Mouse (Mus musculus) cerebellum, adult 18-20 months (tissue): ENCODE results near the gene Rgs10.
A peak's percentile ranks its signal among the peaks of the same experiment; 100 is the strongest.
"Not testable (repeated sequence)": the region's sequence is repeated elsewhere in the genome, so short reads cannot be mapped to it uniquely, and the experiment has no call there.

ENCODE experiments used
- DNase-seq, 2 experiments: peaks; one replicate each; pipeline ENCODE4 v3.0.0; 2021

Rgs10 gene

DNA sequence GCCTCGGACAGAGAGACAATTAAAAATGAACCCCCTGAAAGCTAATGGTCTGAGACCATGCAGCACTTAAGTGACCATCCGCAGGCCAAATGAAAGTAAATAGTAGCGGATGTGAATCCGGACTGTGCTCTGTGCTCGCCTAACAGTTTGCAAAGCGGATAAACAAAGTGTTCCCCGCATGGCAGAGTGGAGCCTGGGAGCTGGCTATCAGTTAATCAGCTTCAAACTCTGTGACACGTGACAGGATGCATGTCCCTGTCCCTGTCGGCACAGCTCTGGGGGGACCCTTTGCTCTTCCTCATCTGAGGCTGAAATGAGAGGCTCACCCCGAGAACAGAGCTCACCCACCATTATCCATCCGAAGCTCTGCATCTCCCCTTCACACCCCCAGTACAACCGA lies 49.2 kb downstream of the Rgs10 start:
- DNase-seq: no peak

DNA sequence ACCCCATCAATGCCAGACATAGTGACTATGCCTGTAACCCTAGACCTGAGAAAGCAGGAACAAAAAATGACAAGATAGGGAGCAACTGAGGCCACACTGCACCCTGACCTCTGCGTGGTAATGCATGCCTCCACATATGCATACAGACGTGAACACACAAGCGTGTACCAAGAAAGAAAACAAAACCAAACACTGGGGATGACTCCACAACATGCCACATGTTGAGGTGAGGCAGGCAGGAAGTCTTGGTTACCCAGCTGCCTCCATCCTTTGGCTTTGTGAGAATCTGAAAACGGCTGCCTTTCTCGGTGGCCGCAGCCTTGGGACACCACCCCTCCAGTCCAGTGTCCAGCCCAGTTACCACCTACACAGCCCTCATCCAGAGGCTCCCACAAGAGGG lies 49.7 kb downstream of the Rgs10 start:
- no peak for DNase-seq

DNA sequence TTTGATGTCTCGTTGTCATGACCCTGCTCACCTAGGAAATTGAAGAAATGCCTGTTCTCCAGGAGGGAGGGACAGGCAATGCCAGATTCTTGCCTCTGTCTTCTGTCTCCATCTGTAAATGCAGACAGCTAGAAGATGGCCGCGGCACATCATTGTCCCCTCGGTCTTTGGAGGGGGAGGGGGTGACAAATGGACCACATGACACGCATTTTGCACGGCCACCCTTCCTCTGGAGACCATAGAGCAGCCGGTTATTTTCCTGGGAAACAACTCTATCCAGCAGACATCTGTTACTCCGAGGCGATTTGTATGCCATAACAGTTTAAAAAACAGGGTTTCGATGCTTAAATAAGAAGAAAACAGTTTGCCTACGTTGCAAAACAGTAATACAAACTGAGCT lies 51.9 kb downstream of the Rgs10 start:
- DNase-seq: no peak

DNA sequence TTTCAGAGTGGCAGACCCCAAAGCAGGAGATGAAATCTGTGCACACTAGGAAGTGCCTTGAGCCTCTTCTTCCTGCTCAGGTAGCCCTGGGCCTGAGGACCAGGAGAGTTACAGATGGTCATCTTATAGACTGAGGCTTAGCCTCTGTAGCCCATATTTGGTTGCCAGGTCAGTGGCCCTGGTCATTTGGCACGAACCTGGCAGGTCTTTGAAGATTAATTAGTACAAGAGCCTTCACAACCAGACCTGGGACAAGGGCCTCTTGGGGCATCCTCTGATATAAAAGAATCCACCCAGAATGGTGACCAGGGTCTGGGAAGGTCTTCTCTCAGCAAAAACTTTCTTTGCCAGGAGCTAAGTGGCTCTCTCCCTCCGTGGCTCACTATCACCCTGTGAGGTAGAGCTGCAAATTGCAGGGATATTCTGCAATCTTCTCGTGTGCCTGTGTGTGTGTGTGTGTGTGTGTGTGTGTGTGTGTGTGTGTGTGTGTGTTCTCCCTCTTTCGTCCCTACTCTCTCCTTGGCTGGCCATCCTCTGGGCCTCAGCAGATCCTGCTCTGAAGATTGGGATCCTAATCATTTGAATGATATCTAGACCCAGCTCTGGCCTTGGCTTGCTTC lies 53.4 kb downstream of the Rgs10 start:
- DNase-seq: no peak

DNA sequence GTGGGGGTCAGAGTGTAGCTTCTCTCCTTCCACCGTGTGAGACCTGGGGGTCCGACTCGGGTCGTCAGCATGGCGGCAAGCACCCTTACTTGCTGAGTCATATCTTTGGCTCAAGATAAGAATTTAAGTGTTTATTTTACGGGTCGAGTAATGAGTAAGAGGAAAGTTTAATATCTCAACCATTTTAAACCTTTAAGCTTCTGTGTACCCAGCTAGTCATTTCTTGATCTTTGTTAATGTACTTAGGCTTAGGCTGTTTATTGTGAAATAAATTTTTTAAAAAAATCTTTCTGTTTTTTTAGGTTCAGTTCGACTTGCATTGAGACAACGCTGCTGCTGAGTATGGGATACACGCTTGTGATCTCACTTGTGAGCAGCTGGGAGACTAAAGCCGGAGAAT lies 54.0 kb downstream of the Rgs10 start:
- no peak for DNase-seq

DNA sequence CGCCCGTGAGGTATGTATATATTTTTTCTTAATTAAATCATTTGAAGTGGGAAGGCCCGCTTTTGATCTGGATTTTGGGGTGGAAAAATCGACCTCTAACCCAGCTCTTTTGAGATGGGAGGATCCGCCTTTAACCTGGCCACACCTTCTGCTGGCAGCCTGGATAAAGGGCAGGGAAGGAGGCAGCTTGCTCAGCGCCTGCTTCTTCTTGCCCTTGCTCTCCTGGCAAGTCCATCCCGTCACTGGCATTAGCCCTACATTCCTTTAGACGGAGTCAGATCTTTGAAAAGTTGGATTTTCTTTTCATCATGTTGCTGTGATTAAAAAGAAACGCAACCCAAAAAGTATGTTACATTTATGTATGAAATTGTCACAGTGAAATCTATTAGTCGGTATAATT lies 54.8 kb downstream of the Rgs10 start:
- no peak for DNase-seq

DNA sequence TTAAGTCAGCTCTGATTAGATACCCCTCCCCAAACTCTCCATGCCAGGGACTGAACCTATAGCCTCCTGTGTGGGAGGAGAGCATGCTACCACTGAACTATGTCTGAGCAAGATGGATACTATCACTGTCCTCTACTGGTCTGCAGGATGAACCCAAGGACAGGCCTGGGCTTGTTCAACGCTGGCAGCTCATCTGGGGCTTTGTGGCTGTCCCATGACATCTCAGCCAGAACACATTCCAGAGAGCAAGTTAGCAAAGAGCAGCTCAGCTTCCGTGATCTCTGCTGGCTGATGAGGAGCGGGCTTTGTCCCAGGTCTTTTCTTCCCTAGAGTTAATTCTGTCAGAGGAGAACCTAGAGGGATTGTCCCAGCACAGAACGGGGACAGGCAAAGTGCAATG lies 55.6 kb downstream of the Rgs10 start:
- DNase-seq: no peak

DNA sequence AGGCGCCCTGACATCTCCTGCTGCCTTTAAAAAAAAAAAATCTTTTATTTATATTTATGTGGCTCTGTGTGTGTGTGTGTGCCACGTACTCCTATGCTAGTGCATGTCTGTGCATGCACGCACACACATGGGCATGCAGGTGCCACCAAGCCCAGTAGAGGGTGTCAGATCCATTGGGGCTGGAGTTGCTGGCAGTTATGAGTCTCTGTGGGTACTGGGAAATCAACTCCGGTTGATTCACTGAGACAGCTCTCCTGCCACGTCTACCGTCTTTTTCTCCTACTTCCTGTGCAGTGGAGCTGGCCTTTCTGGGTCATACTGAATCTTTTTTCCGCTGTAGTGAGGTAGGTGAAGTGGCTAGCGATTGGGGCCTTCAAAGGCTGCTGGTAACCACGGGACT lies 58.8 kb downstream of the Rgs10 start:
- no peak for DNase-seq

DNA sequence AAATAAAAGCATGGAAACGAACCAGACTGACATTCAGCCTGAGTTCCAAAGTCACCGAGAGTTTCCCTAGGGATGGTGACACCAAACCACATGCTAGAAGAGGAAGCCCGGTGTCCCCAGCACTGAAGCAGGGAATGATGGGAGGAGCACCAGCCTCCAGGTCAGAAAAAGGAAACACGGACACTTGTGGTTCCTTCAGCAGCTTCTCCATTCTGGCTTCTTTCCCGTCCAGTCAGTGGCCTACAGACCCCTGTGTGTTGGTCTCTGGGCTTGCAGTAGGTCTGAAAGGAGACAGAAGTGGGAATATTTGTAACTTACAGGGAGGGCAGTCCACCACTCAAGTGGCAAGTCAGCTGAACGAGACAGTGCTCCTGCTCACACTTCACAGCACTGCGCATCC lies 59.4 kb downstream of the Rgs10 start:
- DNase-seq: no peak

DNA sequence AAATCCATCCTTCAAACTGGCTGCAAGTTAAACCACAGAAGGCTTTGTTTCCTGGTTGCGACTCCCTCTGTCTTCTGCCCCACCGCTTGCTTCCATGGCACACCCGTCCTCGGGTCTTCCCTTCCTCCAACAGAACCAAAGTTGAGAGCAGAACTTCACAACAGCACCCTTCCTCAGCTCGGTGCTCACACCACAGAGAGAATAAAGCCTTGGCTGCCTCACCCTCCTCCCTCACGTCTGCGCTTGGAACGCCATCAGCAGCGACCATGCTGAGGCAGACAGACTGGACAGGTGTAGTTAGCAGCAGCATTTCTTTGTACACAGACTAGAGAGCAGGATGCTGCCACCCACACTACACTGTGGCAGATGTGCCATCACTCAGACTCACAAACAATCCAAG lies 59.8 kb downstream of the Rgs10 start:
- no peak for DNase-seq

DNA sequence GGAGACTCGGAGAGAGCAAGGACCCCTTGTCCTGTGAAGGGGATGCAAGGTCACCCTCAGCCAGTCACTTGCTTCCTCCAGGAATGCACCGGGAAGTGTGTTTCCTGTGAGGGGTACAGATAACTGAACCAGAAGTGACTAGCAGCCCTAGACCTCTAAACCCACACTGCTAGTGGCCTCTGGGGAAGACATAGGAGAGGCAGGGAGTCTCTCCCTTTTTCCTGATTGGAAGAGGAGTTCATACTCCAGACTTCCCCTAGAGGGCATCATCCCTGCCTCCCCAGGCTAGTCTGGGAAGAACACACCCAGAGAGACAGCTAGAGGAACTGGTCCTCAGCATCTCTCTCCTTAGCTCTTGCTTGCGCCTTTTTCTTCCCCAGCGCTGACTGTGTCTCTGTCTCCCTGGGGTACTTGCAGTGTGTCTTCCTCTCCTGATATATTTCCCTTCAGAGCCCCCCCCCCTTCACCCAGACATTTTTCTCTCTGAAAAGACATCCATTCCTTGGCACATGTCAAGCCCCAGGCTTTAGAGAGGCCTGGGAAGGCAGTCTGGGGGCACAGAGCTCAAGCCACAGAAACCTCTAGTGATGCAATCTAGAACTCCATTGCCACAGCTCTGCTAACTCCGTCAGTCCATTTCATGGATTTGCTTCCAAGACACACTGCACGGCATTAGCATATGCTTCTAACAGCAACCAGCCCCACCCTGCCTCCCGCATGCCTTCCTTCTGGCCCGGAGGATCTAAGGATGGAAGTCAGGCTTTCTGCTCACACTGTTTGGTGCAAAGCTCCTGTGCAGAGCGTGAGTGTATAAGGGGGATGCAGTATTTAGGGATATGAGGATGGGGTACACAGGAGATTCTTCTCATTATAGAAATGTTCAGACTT lies 61.4 kb downstream of the Rgs10 start:
- DNase-seq: peak; percentile 23 to 31

DNA sequence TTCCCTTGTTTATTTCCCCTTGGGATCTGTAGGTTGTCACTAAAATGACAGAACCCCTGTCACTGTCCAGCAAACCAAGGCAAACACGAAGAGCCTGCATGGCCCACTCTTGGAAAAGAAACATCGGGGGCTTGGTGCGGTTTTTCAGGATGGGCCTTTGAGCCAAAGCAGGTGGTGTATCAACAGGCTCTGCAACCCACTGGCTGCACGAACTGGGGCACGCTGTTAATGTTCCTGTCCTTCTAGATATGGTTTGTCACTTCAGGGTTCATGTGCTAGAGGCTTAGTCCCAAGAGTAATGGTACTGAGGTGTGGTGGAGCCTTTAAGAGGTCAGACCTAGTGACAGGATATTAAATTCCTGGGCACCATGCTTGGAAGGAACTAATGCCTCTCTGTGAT lies 63.1 kb downstream of the Rgs10 start:
- no peak for DNase-seq

DNA sequence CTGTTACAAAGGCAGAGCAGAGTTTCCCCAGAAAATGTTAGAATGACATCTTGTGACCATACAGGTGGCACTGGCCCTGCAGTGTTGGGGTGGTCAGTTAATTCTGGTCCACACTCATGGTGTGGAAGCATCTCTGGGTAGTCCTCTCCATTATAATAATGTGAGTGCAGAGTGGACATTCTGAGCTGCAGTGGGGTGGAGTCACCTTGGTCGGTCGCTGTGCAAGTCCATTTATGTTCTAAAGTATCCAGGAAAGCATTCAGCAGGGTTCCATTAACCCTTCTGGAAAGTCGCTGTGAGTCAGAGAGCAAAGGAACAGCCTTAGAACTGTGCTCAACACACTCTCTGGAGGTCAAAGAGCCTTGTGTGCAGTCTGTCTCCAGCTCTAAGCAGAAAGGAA lies 65.8 kb downstream of the Rgs10 start:
- no peak for DNase-seq

DNA sequence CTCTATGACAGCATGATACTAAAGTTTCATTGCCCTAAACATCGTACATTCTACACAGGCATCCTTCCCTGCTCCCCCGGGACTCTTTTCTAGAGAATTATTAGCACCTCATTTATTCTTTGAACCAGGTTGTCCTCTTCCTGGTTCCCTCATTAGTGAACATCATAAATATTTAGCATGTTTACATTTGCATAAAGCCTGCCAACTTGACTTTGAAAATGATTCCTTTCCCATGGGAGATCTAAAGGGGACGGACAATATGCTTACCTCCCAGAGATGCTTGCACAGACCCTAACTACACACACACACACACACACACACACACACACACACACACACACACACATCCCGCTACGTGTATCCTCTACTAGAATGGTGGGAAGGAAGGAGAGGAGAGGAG lies 67.4 kb downstream of the Rgs10 start:
- no peak for DNase-seq

DNA sequence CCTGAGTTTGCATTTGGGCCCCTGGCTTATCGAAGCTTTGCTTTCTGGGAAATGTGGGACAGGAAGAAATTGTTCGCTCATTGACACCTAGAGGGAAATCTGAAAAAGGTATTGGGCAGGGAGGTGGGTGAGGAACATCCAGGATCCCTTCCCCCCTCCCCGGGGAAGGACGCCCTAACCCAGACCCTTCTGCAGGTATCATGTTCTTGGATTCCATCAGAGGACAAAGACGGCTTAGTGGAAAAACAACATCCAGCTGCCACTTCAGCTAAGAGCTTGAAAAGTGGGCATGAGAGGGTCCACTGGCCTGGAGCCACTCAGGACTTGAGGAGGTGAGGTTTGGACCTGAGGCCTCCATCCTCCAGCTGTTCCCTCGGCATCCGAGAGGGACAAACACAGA lies 68.2 kb downstream of the Rgs10 start:
- no peak for DNase-seq

DNA sequence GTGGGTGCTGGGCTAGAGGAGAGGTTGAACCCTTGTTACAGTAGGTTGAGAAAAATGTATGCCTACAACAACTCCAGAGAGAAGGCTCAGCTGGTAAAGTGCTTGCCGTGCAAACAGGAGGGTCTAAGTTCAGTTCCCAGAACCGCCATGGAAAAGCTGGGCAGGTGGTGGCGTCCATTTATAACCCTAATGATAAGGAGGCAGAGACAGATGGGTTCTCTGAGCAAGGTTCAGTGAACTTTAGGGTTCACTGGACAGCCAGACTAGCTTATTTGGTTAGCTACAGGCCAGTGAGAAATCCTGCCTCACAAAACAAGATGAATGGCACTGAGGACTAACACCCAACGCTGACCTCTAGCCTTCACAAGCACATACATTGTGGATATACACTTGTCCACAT lies 68.8 kb downstream of the Rgs10 start:
- DNase-seq: no peak

DNA sequence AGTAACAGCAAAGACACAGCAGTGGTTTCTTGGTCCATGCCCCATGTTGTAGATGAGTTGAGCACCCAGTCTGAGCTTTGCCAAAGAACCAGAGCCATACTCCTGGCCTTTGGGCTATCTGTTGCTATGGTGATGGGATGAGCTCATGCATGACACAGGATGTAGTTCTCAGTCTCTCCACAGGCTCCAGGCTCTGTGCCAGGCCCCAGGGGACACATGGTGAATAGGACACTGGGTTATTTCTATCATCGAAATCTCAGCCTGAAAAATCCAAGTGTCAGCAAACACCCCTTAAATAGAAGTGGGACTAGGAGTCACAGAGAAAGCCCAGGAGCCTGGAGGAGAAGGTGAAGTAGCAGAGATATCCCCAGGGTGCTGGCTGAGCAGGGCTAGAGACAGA lies 70.0 kb downstream of the Rgs10 start:
- peak; percentile 66 to 71 for DNase-seq

DNA sequence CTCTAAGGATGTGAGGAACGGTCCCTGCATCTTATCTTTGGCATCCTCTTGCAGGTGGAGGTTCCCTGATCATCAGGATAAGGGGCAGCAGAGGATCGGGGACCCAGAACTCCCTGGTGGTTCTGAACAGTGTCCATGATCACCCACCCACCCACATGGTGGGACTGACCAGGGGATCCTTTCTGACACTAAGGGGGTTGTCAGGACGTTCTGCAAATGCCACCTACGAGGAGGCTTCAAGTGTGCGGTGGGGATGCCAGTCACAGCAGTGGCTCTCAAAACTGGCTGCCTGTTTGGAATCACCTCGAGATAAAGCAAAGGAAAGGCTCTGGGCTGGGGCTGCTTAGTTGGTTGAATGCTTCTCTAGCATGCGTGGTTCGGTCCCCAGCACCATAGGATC lies 71.6 kb downstream of the Rgs10 start:
- no peak for DNase-seq

DNA sequence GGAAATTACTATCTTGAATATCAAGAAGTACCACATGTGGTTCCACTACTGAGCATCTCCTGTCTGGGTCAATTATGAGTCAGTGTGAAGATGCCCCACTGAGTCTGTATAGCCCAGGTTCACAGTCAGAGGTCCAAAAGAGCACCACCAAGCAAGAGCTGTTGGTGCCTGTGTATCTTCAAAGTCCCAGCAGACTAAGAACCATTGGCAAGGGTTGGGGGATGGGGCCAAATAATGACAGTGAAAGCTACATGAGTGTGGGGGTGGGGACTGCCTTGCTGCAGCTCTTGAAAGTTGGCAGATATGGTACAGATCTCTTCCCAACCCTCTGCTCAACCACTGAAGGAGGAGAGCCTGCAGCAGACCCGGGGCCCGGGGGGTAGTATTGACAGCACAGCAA lies 72.0 kb downstream of the Rgs10 start:
- no peak for DNase-seq

DNA sequence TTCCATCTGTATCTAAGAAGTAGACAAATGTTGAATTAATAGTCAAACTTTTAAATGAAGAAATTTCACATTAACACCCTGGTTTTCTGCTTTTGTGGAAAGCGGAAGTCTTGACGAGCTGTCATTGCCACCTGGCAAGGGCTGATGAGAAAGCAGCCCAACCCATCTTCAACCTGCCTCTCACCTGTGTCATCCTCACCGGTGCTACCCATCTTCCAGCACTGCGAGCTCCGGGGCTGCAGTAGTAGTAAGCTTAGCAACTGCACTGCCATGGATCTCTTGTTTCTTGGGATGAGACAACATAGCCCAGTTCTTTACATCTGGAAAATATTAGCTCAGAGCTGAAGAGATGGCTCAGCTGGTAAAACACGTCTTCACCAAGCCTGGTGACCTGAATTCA lies 72.9 kb downstream of the Rgs10 start:
- no peak for DNase-seq

DNA sequence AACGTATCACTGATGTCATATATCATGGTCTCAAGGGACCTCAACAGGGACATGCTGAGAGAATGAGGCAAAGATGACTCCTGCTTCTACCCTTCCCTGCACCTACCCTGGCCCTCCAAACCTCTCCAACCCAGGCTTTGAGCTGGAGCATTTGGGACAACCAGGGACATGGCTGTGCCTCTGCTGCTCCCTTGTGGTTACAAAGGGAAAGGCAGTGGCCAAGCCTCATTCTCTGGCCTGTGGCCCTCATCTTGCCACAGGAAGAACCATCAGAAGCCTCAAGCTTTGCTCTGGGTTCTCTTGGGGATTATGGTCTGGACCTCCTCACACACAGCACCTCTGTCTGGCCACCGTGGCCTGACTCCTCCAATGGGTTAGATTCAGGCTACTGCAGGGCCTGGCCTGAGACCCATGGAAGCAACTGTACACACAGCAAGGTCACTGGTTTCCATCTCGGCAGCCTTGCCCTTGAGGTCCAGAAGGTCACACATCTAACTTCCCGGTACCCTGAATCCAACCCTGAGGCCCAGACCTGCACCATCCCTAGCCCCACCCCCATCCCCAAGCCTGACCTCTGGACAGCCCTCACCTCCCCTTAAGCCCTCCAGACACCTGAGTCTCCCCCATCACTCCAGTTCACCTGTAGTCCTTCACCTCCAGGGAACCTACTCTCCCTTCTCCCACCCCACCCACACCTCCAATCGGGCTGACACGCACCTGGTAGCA lies 73.5 kb downstream of the Rgs10 start:
- peak; percentile 81 to 86 for DNase-seq

DNA sequence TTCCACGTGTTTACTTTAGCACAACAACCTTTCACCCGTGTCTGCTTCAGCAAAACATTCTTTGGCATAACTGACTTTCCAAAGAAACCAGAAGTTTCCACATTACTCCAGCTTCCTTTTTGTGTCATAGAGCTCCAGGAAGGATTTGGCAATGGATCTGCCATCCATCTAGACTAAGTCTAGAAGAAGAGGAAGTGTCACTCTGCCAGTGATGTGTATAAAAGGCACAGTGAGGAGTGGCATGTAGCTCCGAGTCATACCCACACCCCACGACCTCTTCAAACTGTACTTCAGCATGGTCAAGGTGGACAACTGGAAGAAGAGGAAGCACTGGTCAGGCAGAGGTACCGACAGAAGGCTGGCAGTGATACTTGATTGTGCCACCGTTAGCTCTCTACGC lies 74.1 kb downstream of the Rgs10 start:
- DNase-seq: no peak

DNA sequence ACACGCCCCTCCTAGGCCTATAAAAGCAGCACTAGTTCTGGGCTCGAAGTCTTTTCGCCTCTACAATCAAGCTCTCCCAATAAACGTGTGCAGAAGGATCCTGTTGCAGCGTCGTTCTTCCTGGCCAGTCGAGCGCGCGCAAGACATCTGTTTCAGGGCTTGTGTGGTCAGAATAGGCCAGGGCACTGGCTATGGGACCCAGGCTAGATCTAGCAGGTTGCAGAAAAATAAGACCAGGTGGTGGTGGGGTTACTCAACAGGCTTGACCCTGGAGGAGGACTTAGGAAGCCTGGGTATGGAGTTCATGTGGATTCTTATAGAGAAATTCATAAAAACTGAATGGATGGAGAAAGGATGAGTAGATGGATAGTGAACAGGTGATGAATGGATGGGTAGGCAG lies 75.9 kb downstream of the Rgs10 start:
- DNase-seq: not testable (repeated sequence)

DNA sequence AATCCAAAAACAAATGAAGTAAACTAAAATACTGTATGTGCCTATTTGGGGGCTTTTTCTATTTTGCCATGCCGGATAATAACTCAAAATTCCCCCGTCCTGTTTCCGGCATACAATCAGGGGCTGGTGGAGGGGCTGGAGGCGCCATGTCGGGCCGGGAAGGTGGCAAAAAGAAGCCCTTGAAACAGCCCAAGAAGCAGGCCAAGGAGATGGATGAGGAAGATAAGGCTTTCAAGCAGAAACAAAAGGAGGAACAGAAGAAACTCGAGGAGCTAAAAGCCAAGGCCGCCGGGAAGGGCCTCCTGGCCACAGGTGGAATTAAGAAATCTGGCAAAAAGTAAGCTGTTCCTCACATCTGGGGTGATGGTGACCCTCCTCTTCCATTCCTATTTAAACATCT lies 78.2 kb downstream of the Rgs10 start:
- DNase-seq: not testable (repeated sequence)
